Mouse (Mus musculus): ENCODE results near the gene Vim.
A peak's percentile ranks its signal among the peaks of the same experiment; 100 is the strongest.
"Not testable (repeated sequence)": the region's sequence is repeated elsewhere in the genome, so short reads cannot be mapped to it uniquely, and the experiment has no call there.

Vim gene

DNA sequence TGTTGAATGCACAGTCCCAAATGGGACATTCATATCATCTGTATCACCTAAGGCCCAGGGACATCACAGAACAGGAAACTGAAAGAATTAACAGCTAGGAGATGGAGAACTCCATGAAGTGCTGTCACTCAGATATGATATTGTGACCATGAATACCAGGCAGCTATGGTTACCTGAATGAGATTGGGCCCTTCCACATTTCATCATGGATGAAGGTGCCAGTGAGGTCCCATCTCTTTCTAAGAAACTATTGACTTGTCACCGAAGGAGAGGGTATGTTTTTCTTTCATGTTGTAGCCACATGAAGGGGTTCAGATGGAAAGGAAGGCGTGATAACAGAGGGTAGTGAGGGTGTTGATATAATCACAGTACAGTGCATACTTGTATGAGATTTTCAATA is 13.3 kb upstream of the Vim start:
- no peak for DNase-seq (ENCODE audit: extremely low spot score, low read depth, low spot score)

GRCm38 (mm10) chr2:13570122-13570521 is 3.6 kb upstream of the Vim start:
- DNase-seq (ENCODE audit: extremely low spot score, low read depth, low spot score): no peak

GRCm38 (mm10) chr2:13572101-13572553 is 1.6 kb upstream of the Vim start:
- no peak for DNase-seq (ENCODE audit: extremely low spot score, low read depth, low spot score)

DNA sequence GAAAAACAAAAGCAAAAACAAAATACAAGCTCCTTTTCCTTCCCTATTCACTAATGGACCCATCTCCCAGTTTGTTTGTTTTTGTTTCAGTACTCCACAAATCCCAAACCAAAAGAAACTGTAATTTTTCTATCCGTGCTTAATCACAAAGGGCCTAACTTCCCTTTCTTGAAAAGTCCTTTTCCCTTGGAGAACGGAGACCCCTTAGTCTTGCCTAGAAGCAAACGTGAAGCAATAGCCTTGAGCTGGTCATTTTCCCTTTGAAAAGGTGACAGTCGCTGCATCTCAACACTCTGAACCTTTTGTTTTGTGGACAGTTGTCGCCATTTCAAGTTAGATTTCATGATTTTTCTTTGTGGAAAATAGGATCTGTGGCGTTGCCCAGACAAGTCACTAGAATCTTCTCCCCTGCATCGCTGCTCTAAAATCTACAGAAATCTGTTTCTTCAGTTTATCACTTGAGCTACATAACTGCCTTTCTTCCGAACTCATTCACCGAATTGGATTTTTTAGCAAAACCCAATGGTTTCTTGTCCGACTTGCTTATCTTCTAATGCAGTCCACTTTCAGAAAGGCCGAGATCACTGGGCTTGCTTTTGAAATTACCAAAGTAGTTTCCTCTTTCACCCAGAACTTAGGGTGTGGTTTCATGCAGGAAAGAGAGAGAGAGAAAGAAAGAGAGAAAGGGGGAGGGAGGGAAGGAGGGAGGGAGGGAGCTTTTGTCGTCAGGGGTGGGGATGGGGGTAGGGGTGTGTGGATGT is 900 bp upstream of the Vim start:
- DNase-seq (ENCODE audit: extremely low spot score, low read depth, low spot score): no peak

DNA sequence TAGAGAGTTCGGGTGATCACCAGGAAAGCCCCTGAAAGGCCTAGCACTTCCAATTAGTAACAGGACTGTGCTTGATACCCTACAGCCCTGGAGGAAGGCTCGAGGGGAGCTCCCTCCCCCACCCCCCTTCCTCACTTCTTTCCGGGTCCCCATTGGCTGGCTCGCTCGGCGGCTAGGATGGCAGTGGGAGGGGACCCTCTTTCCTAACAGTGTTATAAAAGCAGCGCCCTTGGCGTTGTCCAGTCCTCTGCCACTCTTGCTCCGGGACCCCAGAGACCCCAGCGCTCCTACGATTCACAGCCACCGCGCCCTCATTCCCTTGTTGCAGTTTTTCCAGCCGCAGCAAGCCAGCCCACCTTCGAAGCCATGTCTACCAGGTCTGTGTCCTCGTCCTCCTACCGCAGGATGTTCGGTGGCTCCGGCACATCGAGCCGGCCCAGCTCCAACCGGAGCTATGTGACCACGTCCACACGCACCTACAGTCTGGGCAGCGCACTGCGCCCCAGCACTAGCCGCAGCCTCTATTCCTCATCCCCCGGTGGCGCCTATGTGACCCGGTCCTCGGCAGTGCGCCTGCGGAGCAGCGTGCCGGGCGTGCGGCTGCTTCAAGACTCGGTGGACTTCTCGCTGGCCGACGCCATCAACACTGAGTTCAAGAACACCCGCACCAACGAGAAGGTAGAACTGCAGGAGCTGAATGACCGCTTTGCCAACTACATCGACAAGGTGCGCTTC is 506 bp downstream of the Vim start:
- no peak for DNase-seq (ENCODE audit: extremely low spot score, low read depth, low spot score)

DNA sequence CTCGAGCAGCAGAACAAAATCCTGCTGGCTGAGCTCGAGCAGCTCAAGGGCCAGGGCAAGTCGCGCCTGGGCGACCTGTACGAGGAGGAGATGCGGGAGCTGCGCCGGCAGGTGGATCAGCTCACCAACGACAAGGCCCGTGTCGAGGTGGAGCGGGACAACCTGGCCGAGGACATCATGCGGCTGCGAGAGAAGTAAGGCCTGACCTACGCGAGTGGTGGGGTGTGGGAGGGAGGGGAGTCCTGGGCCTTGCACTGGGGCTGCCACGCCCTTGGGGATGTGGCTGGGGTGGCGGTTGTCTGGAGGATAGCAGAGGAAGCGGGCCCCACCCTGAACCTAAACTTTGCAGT is 1.0 kb downstream of the Vim start:
- no peak for DNase-seq (ENCODE audit: extremely low spot score, low read depth, low spot score)

DNA sequence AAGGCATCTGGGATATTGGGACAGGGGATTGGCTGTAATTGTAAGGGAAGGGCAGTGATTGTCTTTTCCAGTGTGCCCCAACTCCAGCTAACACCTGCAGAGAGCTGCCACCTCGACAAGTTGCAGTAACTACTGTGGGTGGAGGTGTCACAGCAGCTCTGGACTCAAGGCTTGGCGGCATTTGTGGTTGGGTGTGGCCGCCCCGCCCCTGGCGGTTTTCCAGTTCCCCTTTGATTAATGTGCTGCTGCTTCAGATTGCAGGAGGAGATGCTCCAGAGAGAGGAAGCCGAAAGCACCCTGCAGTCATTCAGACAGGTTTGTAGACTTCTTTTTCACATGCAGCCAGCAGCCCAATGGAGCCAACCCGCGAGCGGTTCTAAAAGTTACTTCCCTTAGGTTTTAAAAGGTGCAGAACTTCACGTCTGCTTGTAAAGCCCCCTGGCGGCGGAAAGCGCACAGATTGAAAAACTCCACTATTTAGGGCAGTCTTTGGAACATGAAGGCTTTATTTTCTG is 1.6 kb downstream of the Vim start:
- peak; percentile 47 for DNase-seq (ENCODE audit: extremely low spot score, low read depth, low spot score)

DNA sequence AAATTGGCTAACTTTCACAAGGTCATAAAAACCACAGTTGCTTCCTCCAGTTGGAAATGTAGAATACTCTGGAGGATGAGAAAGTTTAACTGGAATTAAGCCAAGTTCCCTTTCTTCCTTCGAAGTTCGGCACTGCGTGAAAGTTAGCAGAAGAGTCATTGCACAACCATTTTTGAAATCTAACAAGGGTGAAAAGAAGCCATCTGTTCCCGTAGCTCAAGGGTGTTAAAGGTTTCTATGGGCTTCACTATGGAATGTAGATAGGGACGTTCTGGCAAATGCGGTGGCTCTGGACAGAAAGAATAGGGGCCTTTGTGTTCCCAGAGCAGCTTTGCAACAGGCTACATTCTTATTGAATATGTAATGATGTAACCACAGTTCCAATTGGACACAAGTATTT is 2.2 kb downstream of the Vim start:
- DNase-seq (ENCODE audit: extremely low spot score, low read depth, low spot score): no peak

GRCm38 (mm10) chr2:13577399-13577798 is 3.7 kb downstream of the Vim start:
- no peak for DNase-seq (ENCODE audit: extremely low spot score, low read depth, low spot score)

DNA sequence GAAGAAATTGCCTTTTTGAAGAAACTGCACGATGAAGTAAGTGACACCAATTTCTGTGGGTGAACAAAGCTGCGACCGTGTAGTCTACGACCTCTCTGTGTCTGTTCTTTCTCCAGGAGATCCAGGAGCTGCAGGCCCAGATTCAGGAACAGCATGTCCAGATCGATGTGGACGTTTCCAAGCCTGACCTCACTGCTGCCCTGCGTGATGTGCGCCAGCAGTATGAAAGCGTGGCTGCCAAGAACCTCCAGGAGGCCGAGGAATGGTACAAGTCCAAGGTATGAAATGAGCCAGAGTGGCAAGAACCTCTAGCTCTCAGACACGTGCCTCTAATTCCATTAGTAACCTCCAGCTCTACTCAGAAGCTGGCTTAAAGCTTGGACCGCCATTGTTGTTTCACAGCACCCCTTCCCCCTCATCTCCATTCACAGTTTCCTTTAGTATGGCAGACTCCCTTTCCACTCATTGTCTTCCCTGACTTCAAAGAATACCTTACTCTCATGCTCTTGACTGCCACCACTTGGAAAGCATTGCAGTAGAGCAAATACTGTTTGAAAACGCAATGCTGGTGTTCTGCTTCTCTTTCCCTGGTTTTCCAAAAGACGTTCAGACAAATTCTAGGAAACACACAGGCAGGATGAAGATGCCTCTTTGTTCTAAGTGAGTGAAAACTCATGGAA is 4.9 kb downstream of the Vim start:
- DNase-seq (ENCODE audit: extremely low spot score, low read depth, low spot score): no peak

GRCm38 (mm10) chr2:13579315-13579714 is 5.6 kb downstream of the Vim start:
- DNase-seq (ENCODE audit: extremely low spot score, low read depth, low spot score): no peak

DNA sequence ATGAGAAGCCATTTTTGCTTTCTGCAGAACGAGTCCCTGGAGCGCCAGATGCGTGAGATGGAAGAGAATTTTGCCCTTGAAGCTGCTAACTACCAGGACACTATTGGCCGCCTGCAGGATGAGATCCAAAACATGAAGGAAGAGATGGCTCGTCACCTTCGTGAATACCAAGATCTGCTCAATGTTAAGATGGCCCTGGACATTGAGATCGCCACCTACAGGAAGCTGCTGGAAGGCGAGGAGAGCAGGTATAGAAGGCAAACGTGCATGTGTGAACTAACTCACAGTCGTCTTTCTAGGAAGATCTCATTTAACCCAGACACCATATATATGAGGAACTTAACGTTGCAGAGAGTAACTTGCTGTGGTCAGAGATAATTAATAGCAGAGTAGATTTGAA is 6.3 kb downstream of the Vim start:
- DNase-seq (ENCODE audit: extremely low spot score, low read depth, low spot score): no peak

DNA sequence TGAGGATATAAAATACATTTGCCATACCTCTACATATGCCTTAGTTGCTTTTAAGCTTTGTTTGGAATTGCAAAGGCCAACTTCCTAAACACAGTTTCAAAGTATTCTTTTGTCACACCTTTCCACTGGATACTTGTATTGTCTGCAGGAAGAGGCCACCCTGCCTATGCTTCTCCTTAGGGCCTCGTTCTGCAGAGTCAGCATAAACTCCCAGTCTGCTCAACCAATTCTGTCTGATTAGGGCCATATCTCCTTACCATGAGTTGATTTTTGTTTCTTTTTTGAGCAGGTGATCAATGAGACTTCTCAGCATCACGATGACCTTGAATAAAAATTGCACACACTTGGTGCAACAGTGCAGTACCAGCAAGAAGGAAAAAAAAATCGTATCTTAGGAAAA is 8.5 kb downstream of the Vim start:
- DNase-seq (ENCODE audit: extremely low spot score, low read depth, low spot score): no peak

DNA sequence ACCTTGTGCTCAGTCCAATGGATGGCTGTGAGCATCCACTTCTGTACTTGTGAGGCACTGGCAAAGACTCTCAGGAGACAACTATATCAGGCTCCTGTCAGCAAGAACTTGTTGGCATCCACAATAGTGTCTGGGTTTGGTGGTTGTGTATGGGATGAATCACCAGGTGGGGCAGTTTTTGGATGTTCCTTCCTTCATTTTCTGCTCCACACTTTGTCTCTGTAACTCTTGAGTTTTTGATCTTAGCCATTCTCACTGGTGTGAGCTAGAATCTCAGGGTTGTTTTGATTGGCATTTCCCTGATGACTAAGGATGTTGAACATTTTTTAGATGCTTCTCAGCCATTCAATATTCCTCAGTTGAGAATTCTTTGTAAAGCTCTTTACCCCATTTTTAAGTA is 10.0 kb downstream of the Vim start:
- DNase-seq (ENCODE audit: extremely low spot score, low read depth, low spot score): not testable (repeated sequence)

DNA sequence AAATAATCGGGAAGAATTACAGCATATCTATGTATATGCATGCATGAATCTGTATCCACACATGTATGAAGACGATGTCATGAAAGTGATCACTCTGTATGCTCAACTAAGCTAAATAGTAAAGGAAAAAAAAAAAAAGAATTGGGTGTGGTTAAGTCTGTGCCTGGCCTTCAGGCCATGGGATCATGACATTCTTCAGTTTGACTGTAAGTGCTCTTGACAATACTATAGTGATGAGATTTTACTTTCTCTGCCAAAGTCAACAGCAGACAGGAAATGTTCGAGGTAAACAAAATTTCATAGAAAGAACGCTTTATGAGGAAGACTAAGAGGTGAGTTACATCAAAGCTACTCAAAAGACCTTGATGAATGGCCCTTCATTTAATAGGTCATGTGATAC is 19.6 kb downstream of the Vim start:
- no peak for DNase-seq (ENCODE audit: extremely low spot score, low read depth, low spot score)

- DNase-seq (ENCODE audit: extremely low spot score, low read depth, low spot score): no peak
Observed at GRCm38 (mm10) chr2:13596965-13597656, 23.4 kb downstream of the Vim start.

GRCm38 (mm10) chr2:13598166-13598565 is 24.4 kb downstream of the Vim start:
- DNase-seq (ENCODE audit: extremely low spot score, low read depth, low spot score): no peak

GRCm38 (mm10) chr2:13603093-13603492 is 29.4 kb downstream of the Vim start:
- DNase-seq (ENCODE audit: extremely low spot score, low read depth, low spot score): no peak

GRCm38 (mm10) chr2:13603636-13604035 is 29.9 kb downstream of the Vim start:
- not testable (repeated sequence) for DNase-seq (ENCODE audit: extremely low spot score, low read depth, low spot score)

DNA sequence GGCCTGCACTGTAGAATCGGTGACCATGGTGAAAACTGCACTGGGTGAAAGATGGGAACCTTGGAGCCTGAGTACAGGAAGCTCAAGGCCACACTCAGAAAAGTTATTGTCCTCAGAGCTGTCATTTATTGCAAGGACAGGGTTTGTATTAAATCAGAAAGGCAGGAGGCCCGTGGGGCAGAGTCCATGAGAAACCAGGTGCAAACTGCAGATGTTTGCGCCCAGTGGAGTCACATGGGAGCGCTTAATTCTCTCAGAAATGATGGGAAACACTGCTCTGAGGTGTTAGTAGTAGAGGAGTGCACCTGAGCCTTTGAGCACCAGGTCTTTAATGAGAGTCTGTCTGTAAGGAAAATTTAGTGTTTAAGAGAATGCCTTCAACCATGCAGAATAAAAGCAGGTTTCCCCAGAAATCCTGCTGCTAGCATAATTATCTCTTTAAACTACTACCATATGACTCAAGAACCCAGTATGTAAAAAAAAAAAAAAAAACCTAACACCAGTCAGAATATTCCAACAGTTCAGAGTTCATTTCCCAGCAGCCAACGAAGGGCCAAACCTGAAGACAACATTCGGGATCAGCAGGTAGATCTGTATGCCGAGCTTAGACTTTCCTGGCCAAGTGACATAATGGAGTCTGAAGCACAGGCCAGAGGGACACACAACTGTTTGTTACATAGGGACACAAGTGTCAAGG is 56.6 kb downstream of the Vim start:
- DNase-seq (ENCODE audit: extremely low spot score, low read depth, low spot score): no peak
